Mouse (Mus musculus) left cerebral cortex, adult 11 months (tissue): ENCODE results near the gene Nus1.

Source experiments
- DNase-seq: peaks from one replicate; pipeline ENCODE4 v3.0.0; 2022; ENCODE audit warnings: low spot score

Gene Nus1

GRCm38 (mm10) chr10:52417299-52417997 is at the start of gene Nus1:
Gene Nus1 (plus strand): TSS chr10:52417547.
- peak; percentile 94 for DNase-seq

- no peak for DNase-seq
Measured at GRCm38 (mm10) chr10:52368376-52368775, 49.0 kb upstream of the Nus1 start.

GRCm38 (mm10) chr10:52373834-52374233 is 43.5 kb upstream of the Nus1 start:
- no peak for DNase-seq

GRCm38 (mm10) chr10:52374651-52375050 is 42.7 kb upstream of the Nus1 start:
- no peak for DNase-seq

- no peak for DNase-seq
Measured at GRCm38 (mm10) chr10:52376422-52376821, 40.9 kb upstream of the Nus1 start.

DNA sequence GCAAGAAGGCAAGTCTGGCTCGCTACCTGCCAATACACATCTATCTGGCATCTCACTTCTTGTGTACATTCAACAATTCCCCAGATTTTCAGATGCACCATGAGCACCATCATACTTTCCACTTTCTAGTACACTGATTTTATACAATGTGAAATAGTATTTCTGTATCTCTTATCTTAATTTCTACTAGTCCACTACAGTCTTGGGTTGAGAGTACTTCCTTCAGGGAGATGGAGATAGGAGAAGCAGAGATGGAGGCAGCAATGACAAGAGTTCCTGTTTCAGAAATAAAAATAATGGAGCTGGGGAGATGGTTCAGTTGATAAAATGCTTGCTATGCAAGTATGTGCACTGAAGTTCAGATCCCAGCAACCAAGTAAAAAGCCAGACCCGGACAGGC is 39.5 kb upstream of the Nus1 start:
- DNase-seq: no peak

- DNase-seq: no peak
Measured at GRCm38 (mm10) chr10:52381321-52381801, 36.0 kb upstream of the Nus1 start.

DNA sequence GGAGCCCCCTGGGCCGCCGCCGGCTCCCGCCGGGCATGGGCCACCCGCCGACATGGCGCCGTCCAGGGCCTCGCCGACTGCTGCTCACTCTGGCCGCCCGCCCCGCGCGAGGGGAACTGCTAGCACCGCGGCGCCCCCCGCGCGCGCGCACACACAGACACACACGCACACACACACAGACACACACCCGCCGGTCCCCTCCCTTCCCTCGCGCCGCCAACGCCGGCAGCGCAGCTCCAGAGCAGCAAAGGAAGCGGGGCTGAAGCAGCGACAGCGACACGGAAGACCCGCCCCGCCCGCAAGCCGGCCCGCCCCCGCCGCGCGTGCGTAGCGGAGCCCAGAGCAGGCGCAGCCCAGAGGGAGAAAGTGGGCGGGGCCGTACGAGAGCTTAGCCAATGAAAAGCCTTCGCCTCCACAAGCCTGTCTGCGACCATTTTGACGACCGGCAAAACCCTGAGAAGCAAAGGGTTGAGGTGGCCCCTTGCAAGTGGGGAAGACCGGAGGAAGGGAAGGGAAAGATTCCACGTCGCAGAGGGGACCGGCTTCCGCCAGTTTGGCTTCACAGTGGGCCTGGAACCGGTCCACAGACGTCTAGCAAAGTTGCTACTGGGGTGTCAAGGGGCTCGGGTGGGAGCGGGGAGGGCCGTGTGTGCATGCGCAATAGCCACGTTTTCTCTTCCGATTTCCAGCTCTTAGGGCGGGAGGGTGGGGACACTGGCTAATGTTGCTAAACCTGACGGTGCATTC is 35.3 kb upstream of the Nus1 start, which contains the start of gene Gopc:
Gopc (minus strand) TSS at position 280 of the 747 bp plus-strand sequence.
- DNase-seq: peak; percentile 97

GRCm38 (mm10) chr10:52383022-52383421 is 34.3 kb upstream of the Nus1 start:
- DNase-seq: no peak

GRCm38 (mm10) chr10:52383522-52383921 is 33.8 kb upstream of the Nus1 start:
- DNase-seq: no peak

GRCm38 (mm10) chr10:52384823-52385610 is 32.3 kb upstream of the Nus1 start:
- DNase-seq: peak; percentile 44

- DNase-seq: no peak
Measured at GRCm38 (mm10) chr10:52387192-52387591, 30.2 kb upstream of the Nus1 start.

- no peak for DNase-seq
Measured at GRCm38 (mm10) chr10:52388922-52389430, 28.4 kb upstream of the Nus1 start, which contains the start of gene Nepn. Gene Nepn (plus strand): TSS chr10:52388972.

- no peak for DNase-seq
Measured at GRCm38 (mm10) chr10:52389438-52389837, 27.9 kb upstream of the Nus1 start.

GRCm38 (mm10) chr10:52391208-52391607 is 26.1 kb upstream of the Nus1 start:
- DNase-seq: no peak

DNA sequence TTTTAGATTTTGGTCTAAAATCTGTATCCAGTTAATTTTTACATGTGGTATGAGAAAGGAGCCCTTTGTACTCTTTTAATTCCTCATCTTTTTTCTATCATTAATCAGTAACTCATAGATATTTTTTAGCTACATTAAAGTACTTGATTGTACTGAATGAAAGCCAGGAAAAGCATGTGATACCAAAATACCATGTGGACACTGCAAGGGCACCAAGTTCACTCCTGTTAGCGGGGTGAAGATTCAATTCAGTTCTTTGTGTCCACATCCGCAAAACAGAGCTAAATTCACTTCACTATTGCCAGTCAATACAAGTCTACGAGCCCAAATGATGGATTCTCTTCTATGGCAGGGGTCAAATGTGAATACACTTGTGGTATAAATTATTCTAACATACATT is 20.7 kb upstream of the Nus1 start:
- no peak for DNase-seq

GRCm38 (mm10) chr10:52398715-52399114 is 18.6 kb upstream of the Nus1 start:
- no peak for DNase-seq

DNA sequence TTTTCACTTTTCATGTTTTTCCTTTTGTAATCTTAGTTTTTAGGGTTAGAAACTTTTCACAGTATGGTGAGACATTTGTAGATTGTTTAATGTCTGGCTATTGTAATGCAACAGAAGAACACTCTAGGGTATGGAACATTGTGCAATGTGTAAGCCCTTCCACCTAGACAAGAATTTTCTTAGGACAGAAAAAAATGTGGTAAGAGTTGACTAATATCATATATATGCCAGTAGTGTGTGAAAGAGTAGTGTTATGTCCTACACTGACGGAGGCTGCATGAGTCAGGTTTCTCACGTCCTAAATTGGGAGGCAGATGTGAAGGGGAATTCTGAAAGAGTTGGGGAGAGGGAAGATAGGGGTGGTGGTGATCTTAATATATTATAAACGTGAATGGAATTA is 17.6 kb upstream of the Nus1 start:
- DNase-seq: no peak

DNA sequence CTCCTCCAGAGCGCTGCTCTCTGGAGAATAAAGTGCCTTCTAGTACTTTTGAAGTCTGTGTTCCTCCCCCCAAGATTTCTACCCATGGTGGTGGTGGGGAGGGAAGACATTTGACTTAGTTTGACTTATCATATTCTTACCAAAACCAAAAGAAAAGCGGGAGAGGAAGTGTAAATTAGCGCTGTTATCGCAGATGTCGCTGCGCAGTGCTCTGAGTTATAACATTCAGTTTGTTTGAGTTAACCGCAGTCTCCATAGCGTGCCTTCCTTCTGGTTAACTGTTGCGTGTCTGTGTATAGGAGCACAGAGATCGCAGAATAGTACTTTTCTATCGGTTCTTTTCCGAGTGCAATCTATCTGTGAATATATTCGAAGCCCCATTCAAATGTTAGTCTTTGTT is 12.2 kb upstream of the Nus1 start:
- no peak for DNase-seq

DNA sequence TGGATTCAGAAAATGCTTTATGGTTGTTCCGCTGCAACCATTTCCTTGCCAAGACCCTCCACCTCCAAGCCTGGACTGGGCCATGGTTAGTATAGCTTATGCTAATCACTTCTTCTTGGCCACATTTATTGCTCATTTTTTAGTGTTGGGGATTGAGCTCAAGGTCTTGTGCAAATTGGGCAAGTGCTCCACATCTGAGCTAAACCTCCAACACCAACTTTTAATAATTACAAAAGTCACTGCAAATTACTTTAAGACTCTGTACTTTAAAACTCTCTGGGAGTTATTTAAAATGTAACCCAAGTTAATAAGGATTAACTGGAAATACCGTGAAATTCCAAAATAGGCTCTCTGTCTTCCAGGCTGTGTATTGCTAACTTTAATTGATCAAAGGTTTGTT is 9.8 kb upstream of the Nus1 start:
- no peak for DNase-seq

DNA sequence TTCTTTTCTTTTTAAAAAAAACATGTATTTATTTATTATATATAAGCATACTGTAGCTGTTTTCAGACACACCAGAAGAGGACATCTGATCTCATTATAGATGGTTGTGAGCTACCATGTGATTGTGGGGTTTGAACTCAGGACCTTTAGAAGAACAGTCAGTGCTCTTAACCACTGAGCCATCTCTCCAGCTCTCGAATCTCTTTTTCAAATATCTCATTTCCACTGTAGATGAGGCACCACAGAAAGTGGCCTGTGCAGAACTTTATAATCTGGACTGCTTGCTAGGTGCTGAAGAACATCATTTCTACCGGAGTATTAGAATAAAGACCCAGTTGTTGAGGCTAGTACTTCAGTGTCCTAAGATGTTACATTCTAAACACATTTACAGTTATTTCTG is 2.3 kb upstream of the Nus1 start:
- no peak for DNase-seq

- DNase-seq: no peak
Measured at GRCm38 (mm10) chr10:52416458-52416857, 889 bp upstream of the Nus1 start.
